Mouse (Mus musculus) liver, embryonic 11.5 days (tissue): ENCODE measurements at regions not wholly inside any gene's neighbourhood (a gene's known extent, or its start where the extent isn't known, plus 50 kb on each side); places are given as distances from the start of the nearest gene placed in this dataset.

ENCODE experiments used
- ATAC-seq: fragments of 200-750 bp; cut with Nextera tagmentation; replicated peaks from 2 replicates; pipeline ENCODE4 v1.8.0; 2017; ENCODE audit warnings: moderate number of reproducible peaks, mild to moderate bottlenecking, moderate TSS enrichment, moderate library complexity; ENCODE audit not compliant: low FRiP score
- DNase-seq: peaks from one replicate; pipeline ENCODE4 v3.0.0-alpha.2; 2017; ENCODE audit warnings: low spot score
- H3K27ac ChIP-seq: fragments of 300-500 bp; sonication (generic); 2 replicates; pipeline ENCODE4 v1.5.1; 2014; ENCODE audit warnings: mild to moderate bottlenecking, low read depth, low read length, control low read depth
- H3K27me3 ChIP-seq: fragments of 300-500 bp; sonication (generic); replicated peaks from 2 replicates; pipeline ENCODE4 v1.6.1; 2014; ENCODE audit warnings: low read length, mixed read lengths; ENCODE audit not compliant: control insufficient read depth, insufficient read depth
- H3K36me3 ChIP-seq: fragments of 300-500 bp; sonication (generic); 2 replicates; pipeline ENCODE4 v1.6.1; 2014; ENCODE audit warnings: mild to moderate bottlenecking, low read length, moderate library complexity, mixed read lengths; ENCODE audit not compliant: control insufficient read depth, insufficient read depth
- H3K4me1 ChIP-seq: fragments of 300-500 bp; sonication (generic); replicated peaks from 2 replicates; pipeline ENCODE4 v1.6.1; 2014; ENCODE audit warnings: low read length, mixed read lengths; ENCODE audit not compliant: control insufficient read depth, insufficient read depth
- H3K4me2 ChIP-seq: fragments of 300-500 bp; sonication (generic); 2 replicates; pipeline ENCODE4 v1.6.1; 2014; ENCODE audit warnings: mild to moderate bottlenecking, control low read depth, moderate library complexity
- H3K4me3 ChIP-seq: fragments of 300-500 bp; sonication (generic); 2 replicates; pipeline ENCODE4 v1.5.1; 2014; ENCODE audit warnings: low read depth, low read length, control low read depth
- H3K9ac ChIP-seq: fragments of 300-500 bp; sonication (generic); 2 replicates; pipeline ENCODE4 v1.6.1; 2014; ENCODE audit warnings: low read depth, low read length, control low read depth
- H3K9me3 ChIP-seq: fragments of 300-500 bp; sonication (generic); 2 replicates; pipeline ENCODE4 v1.6.1; 2016; ENCODE audit warnings: low read length, inconsistent platforms, mixed read lengths; ENCODE audit not compliant: control insufficient read depth
- WGBS: fragments of 180-500 bp; shearing (Covaris S2); extraction: QIAGEN DNeasy Blood & Tissue Kit; methylation state at CpG from one replicate; pipeline ENCODE4 v1.1.7; 2014; 5-methylcytosine and 5-hydroxymethylcytosine counted together

DNA sequence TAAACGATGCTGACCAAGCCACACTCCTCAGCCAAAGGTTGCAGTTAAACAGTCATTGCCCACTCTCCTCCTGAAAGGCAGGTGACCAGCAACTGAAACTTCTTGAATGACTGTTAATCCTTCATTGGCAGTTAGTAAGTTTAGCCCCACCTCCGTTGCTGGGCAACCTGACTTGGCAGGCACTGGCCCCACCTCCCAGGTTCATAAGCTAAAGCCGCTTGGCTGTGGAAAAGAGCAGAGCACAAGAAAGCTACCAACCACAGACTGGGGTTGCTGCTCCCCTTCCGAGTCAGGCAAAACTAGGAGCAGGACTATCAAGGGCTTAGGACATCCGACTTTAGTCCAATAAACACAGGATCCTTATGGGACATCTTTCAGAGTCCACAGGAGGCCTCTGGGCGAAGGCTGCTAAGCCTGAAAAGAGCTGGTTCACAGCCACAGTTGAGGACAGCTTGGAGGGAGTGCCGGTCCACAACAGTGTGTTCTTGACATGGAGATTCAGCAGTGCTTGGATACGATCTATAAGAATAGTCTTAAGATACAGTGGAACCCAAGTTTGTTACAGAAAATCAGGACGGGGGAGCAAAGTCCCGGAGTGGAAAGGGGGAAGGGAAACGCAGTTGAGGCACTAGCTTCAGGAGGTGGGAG lies 67.7 kb upstream of the Kcnma1 start:
- no peak overlapping the region for H3K9ac ChIP-seq
- no peaks in the 10 kb centered on the region for H3K27me3 ChIP-seq
- DNase-seq: no peak
- no peaks in the 10 kb centered on the region for H3K36me3 ChIP-seq
- no peak overlapping the region for H3K4me3 ChIP-seq
- 0 out of 2 replicates have a peak overlapping the region, but pooled peaks have one; percentile 4 for H3K4me2 ChIP-seq
- no peak overlapping the region for H3K27ac ChIP-seq
- 38% methylated on average over 11 of the region's 11 CpGs for WGBS
- ATAC-seq: no peak
- no peaks in the 10 kb centered on the region for H3K9me3 ChIP-seq
- no peaks in the 10 kb centered on the region for H3K4me1 ChIP-seq

DNA sequence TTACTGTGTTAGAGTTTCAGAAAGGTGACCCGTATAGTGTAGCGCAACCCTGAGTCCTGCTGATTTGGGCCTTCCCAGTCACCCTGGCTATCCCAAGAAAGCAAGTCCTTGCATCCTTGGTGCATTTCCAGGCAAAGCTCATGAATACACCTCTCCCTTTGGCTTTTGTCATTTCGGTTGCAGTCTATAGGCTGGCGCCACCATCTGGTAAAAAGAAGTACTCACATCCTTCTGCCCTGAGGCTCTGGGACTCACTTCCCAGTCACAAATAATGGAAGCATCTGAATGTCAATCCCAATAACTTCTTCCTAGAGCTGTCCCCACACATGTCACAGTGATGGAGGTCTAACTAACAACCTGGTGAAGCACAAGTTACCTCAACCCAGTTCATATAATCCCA lies 54.4 kb upstream of the Kcnma1 start:
- H3K27me3 ChIP-seq: no peaks in the 10 kb centered on the region
- no peak overlapping the region for H3K4me3 ChIP-seq
- H3K4me2 ChIP-seq: no peak overlapping the region
- H3K27ac ChIP-seq: no peak overlapping the region
- ATAC-seq (no peak), DNase-seq (no peak)
- 53% methylated on average over 4 of the region's 4 CpGs for WGBS
- no peaks in the 10 kb centered on the region for H3K4me1 ChIP-seq
- no peak overlapping the region for H3K9ac ChIP-seq
- no peaks in the 10 kb centered on the region for H3K9me3 ChIP-seq
- no peaks in the 10 kb centered on the region for H3K36me3 ChIP-seq

DNA sequence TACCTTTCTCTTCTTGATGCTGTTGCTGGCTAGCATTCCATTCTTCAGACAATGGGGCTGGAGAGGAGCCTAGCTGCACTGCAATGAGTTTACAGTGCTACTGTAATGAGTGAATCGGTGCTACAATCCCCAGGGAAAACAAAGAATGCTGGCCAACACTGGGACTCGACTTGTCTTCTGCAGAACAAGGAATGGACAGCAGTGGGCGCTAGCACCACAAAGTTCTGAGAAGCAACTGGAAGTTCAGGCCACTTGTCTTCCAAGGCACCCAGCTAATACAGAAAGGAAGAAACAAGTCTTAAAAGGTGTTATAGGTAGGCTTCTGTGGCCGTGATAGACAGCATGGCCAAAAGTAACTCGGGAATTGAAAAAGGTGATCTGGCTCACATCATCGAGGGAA lies 53.4 kb upstream of the Kcnma1 start:
- WGBS: 41% methylated on average over 6 of the region's 6 CpGs
- Histone ChIP-seq H3K36me3 (no peaks in the 10 kb centered on the region), H3K4me1 (no peaks in the 10 kb centered on the region), H3K27me3 (no peaks in the 10 kb centered on the region), H3K4me2 (no peak overlapping the region), H3K27ac (no peak overlapping the region), H3K9ac (no peak overlapping the region), H3K9me3 (no peaks in the 10 kb centered on the region), H3K4me3 (no peak overlapping the region)
- ATAC-seq (no peak), DNase-seq (peak; percentile 50)

DNA sequence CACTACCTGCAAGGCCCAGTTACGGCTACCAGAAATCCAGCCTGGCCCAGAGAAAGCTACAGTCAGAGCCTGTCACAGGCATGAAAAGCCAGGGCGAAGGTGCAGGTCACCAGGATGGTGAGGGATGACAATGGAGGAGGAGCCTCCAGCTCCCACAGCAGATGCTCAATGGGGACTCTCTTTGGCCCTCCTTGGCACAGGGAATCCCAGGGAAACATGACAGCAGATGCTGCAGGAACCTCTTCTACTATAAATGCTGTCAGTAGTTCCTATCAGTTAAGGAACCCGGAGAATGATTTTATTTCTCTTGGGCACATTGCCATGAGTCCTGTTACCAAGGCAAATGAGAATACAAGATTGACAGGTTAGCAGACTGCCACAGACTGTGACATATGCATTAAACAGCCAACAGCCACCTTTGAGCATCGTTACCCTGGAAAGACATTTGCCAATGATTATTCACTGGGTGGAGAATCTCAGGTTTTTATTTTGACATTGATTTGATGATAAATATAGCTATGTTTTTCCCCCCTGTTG lies 51.0 kb upstream of the Kcnma1 start:
- Histone ChIP-seq H3K9ac (no peak overlapping the region), H3K4me3 (no peak overlapping the region), H3K4me1 (no peaks in the 10 kb centered on the region), H3K27me3 (no peaks in the 10 kb centered on the region), H3K36me3 (no peaks in the 10 kb centered on the region), H3K27ac (no peak overlapping the region), H3K4me2 (no peak overlapping the region), H3K9me3 (no peaks in the 10 kb centered on the region)
- DNase-seq: no peak
- 71% methylated on average over 4 of the region's 4 CpGs for WGBS
- no peak for ATAC-seq
